Mouse (Mus musculus) urinary bladder, adult 18-20 months (tissue): ENCODE results near the gene Lbx1.

ENCODE experiments used
- DNase-seq, 2 experiments: peaks; one replicate each; pipeline ENCODE4 v3.0.0; 2022; ENCODE audit warnings: low spot score in 2 of 2, mixed read lengths in 2 of 2

Lbx1 gene

GRCm38 (mm10) chr19:45216240-45216639 is 19.4 kb downstream of the Lbx1 start:
- DNase-seq = no peak

GRCm38 (mm10) chr19:45215431-45215830 is 20.2 kb downstream of the Lbx1 start:
- DNase-seq = no peak

GRCm38 (mm10) chr19:45209776-45210422 is 25.7 kb downstream of the Lbx1 start:
- no peak for DNase-seq

GRCm38 (mm10) chr19:45209191-45209590 is 26.4 kb downstream of the Lbx1 start:
- no peak for DNase-seq

GRCm38 (mm10) chr19:45208438-45209060 is 27.1 kb downstream of the Lbx1 start:
- DNase-seq = no peak

- DNase-seq = no peak
Observed at GRCm38 (mm10) chr19:45207662-45208437, 27.8 kb downstream of the Lbx1 start.

- no peak for DNase-seq
Observed at GRCm38 (mm10) chr19:45207153-45207552, 28.5 kb downstream of the Lbx1 start.

- DNase-seq = no peak
Observed at GRCm38 (mm10) chr19:45205311-45206105, 30.1 kb downstream of the Lbx1 start.

- no peak for DNase-seq
Observed at GRCm38 (mm10) chr19:45196967-45197366, 38.6 kb downstream of the Lbx1 start.

GRCm38 (mm10) chr19:45194651-45195050 is 41.0 kb downstream of the Lbx1 start:
- DNase-seq = no peak
